Mouse (Mus musculus) bone marrow macrophage, adult 2 months (primary cell): ENCODE results near the gene Lztfl1. TPM values are rescaled to one million over a fixed set of nuclear protein-coding genes. Genes with fewer than 3 reads are reported as not detected.
"Not testable (repeated sequence)": the region's sequence is repeated elsewhere in the genome, so short reads cannot be mapped to it uniquely, and the experiment has no call there.

Source experiments
- H3K27ac ChIP-seq: 2 replicates; pipeline ENCODE4 v1.5.1; 2012; ENCODE audit warnings: low read depth, low read length; ENCODE audit not compliant: insufficient read depth
- H3K4me1 ChIP-seq: 2 replicates; pipeline ENCODE4 v1.6.1; 2012; ENCODE audit warnings: low read length; ENCODE audit not compliant: control insufficient read depth, insufficient read depth
- H3K4me3 ChIP-seq: 2 replicates; pipeline ENCODE4 v1.5.1; 2012; ENCODE audit warnings: mild to moderate bottlenecking, low read length, moderate library complexity; ENCODE audit not compliant: insufficient read depth
- CTCF ChIP-seq: IDR thresholded peaks from 2 replicates; pipeline ENCODE4 v1.5.1; 2012; ENCODE audit warnings: low read depth, mild to moderate bottlenecking, low read length, moderate library complexity
- POLR2A ChIP-seq: IDR thresholded peaks from 2 replicates; pipeline ENCODE4 v1.6.1; 2012; ENCODE audit warnings: mild to moderate bottlenecking, low read depth, low read length, borderline replicate concordance
- polyA plus RNA-seq: library from polyadenylated mRNA; stranded (reverse); fragments of >200 nt; gene quantifications from 2 replicates; pipeline ENCODE4 v1.2.4, GENCODE M21; 2012; ENCODE audit not compliant: missing spikeins, insufficient read depth, insufficient read length

Lztfl1 gene
- 34.7 and 37.9 TPM in 2 replicates for polyA plus RNA-seq

- Histone ChIP-seq H3K4me1 (peaks cover 5% of the 10 kb centered on the region), H3K4me3 (peak within 1 kb of the TSS; percentile 82), H3K27ac (peak within 1 kb of the TSS; percentile 4; the same call in 1 of the 2 replicates)
- TF ChIP-seq POLR2A, result no peak
- TF ChIP-seq CTCF, result no peak
Observed at GRCm38 (mm10) chr9:123717186-123718008, at the start of gene Lztfl1. Gene Lztfl1 (minus strand): TSS chr9:123717697.

GRCm38 (mm10) chr9:123766996-123767395 is 49.5 kb upstream of the Lztfl1 start:
- Histone ChIP-seq H3K4me3 (no peak overlapping the region), H3K27ac (no peak overlapping the region)
- TF ChIP-seq POLR2A (no peak), CTCF (no peak)

GRCm38 (mm10) chr9:123763771-123764170 is 46.3 kb upstream of the Lztfl1 start:
- peaks cover 14% of the 10 kb centered on the region for H3K4me1 ChIP-seq
- no peak overlapping the region for H3K4me3 ChIP-seq
- no peak overlapping the region for H3K27ac ChIP-seq
- TF ChIP-seq POLR2A (no peak), CTCF (no peak)

More at GRCm38 (mm10) chr9:123766996-123767395, 49.5 kb upstream of the Lztfl1 start:
- H3K4me1 ChIP-seq, result peaks cover 25% of the 10 kb centered on the region

GRCm38 (mm10) chr9:123762886-123763285 is 45.4 kb upstream of the Lztfl1 start:
- H3K4me3 ChIP-seq, result no peak overlapping the region
- no peak overlapping the region for H3K27ac ChIP-seq
- H3K4me1 ChIP-seq, result peaks cover 9% of the 10 kb centered on the region
- TF ChIP-seq POLR2A, result no peak
- TF ChIP-seq CTCF, result no peak

GRCm38 (mm10) chr9:123760806-123761205 is 43.3 kb upstream of the Lztfl1 start:
- Histone ChIP-seq H3K4me1 (peaks cover 9% of the 10 kb centered on the region), H3K4me3 (no peak overlapping the region), H3K27ac (no peak overlapping the region)
- no peak for TF ChIP-seq CTCF

GRCm38 (mm10) chr9:123758645-123759044 is 41.1 kb upstream of the Lztfl1 start:
- peaks cover 9% of the 10 kb centered on the region for H3K4me1 ChIP-seq
- no peak overlapping the region for H3K4me3 ChIP-seq
- TF ChIP-seq POLR2A, result no peak
- no peak for TF ChIP-seq CTCF
- H3K27ac ChIP-seq, result no peak overlapping the region

GRCm38 (mm10) chr9:123758156-123758555 is 40.7 kb upstream of the Lztfl1 start:
- Histone ChIP-seq H3K27ac (no peak overlapping the region), H3K4me3 (no peak overlapping the region), H3K4me1 (peaks cover 9% of the 10 kb centered on the region)
- no peak for TF ChIP-seq CTCF
- no peak for TF ChIP-seq POLR2A

GRCm38 (mm10) chr9:123757326-123757725 is 39.8 kb upstream of the Lztfl1 start:
- H3K4me1 ChIP-seq, result peaks cover 2% of the 10 kb centered on the region; the same call in 1 of the 2 replicates
- no peak overlapping the region for H3K4me3 ChIP-seq
- no peak overlapping the region for H3K27ac ChIP-seq
- TF ChIP-seq POLR2A (no peak), CTCF (no peak)

GRCm38 (mm10) chr9:123756752-123757151 is 39.3 kb upstream of the Lztfl1 start:
- no peak overlapping the region for H3K27ac ChIP-seq
- H3K4me1 ChIP-seq, result no peaks in the 10 kb centered on the region
- TF ChIP-seq CTCF (no peak), POLR2A (no peak)
- no peak overlapping the region for H3K4me3 ChIP-seq

- Histone ChIP-seq H3K4me1 (no peaks in the 10 kb centered on the region), H3K27ac (no peak overlapping the region), H3K4me3 (no peak overlapping the region)
- TF ChIP-seq CTCF (no peak), POLR2A (no peak)
Observed at GRCm38 (mm10) chr9:123754333-123754732, 36.8 kb upstream of the Lztfl1 start.

GRCm38 (mm10) chr9:123749687-123750086 is 32.2 kb upstream of the Lztfl1 start:
- not testable (repeated sequence) for H3K27ac ChIP-seq, H3K4me3 ChIP-seq, H3K4me1 ChIP-seq
